Mouse (Mus musculus): ENCODE results near the gene Sema3f. TPM values are rescaled to one million over a fixed set of nuclear protein-coding genes. Genes with fewer than 3 reads are reported as not detected.
A peak's percentile ranks its signal among the peaks of the same experiment; 100 is the strongest.

Sema3f gene
- total RNA-seq, 2 experiments from 2014 or later: 13.1 to 13.9 TPM

DNA sequence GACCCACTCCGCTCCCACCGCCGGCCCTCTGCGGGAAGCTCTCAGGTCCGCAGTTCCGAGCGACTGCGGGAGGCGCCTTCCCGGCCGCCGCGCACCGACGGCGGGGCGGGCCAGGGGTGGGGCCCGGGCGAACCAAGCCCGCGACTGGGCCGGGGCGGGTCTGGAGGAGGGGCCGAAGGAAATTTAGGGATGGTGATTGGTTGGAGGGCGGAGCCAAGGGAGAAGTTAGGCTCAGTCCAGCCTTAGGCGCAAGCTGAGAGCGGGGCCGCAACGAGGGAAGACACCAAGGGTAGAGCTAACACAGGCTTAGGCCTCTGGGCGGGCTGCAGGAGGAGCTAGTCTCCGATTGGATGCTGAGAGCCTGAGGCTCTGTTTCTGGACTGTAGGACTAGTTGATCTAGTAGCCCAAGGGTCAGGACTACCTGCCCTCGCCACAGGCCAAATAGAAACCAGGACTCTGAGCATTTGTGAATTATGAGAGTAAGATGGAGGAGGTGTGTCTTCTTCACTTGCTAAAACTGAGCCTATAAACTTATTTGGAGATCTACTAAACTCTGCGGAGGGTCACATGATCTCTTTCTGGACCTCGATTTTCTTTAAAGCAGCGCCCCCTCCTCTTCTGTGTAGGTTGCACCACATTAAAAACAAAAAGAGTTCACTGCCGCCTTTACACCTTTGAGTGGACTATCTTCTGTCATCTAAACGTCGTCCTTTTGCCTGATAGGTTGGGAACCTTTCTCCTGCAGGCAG, 74.8 kb downstream of the Sema3f start, which contains the start of gene Gnai2:
Gene Gnai2, minus strand, starts transcription at position 89 of the 750 bp plus-strand sequence.
- peak; percentile 93 for DNase-seq (ENCODE audit: low spot score in 2 of 2)

DNA sequence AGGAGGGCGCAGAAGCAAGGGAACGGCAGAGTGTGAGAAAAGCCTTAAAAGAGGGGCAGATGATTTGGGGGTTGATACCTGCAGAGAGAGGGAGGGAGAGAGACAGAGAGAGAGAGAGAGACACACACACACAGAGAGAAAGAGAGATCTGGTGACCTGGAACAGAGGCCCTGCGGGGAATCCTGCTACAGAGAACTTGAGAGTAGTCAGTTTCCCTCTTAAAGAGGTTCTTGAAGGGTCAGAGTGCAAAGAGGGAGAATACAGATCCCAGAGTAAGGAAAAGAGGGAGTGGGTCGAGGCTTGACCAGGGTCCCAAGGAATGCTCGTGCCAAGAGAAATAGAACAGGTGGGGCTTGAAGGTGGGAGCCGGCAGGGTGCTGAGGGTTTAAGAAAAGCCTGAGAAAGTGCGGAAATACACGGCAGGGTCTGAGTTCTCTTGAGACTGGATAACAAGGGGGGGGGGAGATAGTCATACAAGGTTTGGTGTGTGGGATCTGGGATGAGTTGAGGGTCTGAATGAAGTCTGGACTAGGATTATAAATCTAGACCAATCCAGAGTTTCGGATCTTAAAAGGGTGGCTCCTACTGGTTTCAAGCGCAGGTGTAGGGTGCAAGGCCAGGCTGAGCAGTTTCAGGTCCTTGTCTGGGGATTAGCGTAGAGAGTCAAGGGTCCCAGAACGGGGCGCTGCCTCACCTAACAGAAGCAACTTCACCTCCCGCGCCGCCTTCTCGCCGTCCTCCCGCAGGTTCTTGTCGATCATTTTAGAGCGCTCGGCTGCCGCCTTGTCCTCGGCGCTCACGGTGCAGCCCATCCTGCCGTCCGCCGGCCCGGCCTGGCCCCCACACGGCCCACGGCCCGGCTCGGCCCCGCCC, 75.6 kb downstream of the Sema3f start:
- no peak for DNase-seq (ENCODE audit: low spot score in 2 of 2)

DNA sequence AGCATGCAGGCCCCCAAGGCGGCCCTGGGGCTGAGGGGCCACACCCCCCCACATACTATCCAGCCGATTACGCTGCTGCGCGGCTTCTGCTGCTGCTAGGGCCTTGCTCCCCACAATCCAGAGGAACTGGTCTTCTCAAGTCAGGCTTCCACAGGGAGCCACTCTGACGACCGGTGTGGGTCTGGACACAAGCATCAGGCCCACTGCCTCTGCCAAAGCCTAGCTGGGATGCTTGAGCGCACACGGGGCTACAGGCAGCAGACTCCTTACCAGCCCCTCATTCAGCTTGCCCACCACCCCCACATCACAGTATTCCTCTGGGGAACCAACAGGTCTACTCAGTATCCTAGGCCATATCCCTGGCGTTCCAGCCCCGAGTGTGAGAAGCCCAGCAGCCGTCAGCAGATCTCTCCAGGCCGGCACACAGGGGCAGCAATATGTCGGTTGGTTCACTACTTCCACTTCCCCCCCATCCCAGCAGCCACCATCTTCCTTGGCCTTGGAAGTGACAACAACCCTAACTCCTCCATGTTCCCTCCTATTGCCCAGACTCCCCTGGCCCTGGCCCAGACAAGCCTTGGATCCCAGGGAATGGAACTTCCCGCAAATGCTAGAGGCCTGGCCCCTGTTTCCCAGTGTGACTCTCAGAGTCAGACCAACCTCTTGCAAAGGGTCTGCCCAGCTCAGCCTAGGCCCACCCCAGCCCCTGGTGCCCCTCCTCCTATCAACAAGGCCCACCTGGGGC, 76.4 kb downstream of the Sema3f start:
- peak in 1 of 2 experiments; percentile 33 for DNase-seq (ENCODE audit: low spot score in 2 of 2)

DNA sequence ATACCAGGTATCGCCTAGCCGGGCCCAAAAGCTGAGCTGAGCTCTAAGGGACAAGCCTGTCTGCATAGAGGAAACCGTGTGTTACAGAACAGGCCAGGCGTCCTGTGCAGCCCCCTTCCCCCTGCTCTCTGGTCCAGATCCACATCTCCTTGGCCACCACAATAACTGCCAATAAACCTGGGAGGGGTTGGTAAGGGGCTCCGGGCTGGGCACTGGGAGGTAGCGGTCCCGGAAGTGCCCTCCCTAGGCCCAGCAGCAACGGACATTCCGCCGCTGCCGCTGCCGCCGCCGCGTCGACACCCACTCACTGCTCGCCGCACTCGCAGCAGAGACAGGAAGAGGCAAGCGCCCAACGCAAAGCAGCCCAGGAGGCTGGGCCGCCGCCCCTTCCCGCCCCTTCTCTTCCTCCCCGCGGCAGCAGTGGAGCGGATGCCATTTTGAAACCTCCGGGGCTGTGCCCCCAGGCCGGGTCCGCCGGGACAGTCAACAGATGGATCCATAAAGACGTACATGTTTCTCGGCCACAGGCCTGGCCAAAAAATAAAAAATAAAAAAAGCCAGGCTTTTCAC, 77.1 kb downstream of the Sema3f start:
- DNase-seq (ENCODE audit: low spot score in 2 of 2): peak; percentile 69 to 81

DNA sequence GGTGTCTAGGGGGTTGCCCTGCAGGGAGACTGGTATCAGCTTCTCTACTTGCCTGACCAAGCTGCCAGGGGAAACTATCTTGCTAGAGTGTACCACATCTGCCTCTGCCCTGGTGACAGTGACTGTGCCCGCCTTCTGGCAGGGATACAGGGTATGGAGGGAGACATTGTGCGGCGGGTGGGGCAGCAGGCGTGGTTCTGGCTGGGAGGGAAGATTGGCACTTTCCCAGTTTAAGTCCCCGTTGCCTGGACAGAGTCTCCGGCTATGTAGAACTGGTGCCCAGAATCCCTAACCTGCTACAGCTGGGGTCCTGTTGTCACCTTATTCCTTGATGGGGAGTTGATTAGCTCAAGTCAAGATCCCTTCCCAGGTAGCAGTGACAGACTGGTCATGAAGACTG, 77.8 kb downstream of the Sema3f start:
- DNase-seq (ENCODE audit: low spot score in 2 of 2): peak; percentile 40 to 45

DNA sequence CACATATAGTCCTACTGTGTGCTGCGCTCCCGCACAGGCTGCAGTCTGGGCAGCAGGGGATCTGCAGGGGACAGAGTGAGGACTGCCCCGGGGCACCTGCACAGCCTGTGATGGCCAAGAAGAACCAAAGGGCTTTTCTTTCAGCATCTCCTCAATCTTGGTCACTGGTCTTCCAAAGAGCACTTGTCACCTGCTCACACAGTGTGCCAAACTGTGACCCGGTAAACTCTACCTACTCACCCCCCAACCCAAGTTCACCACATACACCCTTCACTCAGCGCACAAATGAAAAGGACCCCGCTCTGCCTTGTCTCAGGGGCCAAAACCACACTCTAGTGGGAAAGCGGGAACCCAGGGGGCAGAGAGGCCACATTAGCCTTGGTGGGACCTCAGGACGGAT, 78.4 kb downstream of the Sema3f start:
- no peak for DNase-seq (ENCODE audit: low spot score in 2 of 2)

Other genes with a start within 250 kb of the Sema3f start
- gene Tmem115, start 176.5 kb downstream of the Sema3f start, total RNA-seq (2021): 10 to 100 TPM; 36.0 to 38.5 TPM
- gene Cyb561d2, start 168.3 kb downstream of the Sema3f start, total RNA-seq (2021): 10 to 100 TPM; 14.3 to 16.2 TPM
- 10 to 100 TPM; 42.2 to 43.6 TPM for gene Nprl2, start 168.2 kb downstream of the Sema3f start, total RNA-seq (2021)
- gene Zmynd10, start 163.2 kb downstream of the Sema3f start, total RNA-seq (2021): 1 to 10 TPM; 6.1 to 7.2 TPM
- 10 to 100 TPM; 19.5 to 20.3 TPM for gene Rassf1, start 158.9 kb downstream of the Sema3f start, total RNA-seq (2021)
- 100 to 1,000 TPM; 104 to 108 TPM for gene Tusc2, start 147.2 kb downstream of the Sema3f start, total RNA-seq (2021)
- 10 to 100 TPM; 13.0 to 15.5 TPM for gene Hyal2, start 142.5 kb downstream of the Sema3f start, total RNA-seq (2021)
- 1 to 10 TPM; 6.3 to 7.2 TPM for gene Hyal1, start 133.5 kb downstream of the Sema3f start, total RNA-seq (2021)
- gene Naa80, start 131.6 kb downstream of the Sema3f start, total RNA-seq (2021): 10 to 100 TPM; 10.1 to 13.4 TPM
- gene Hyal3, start 129.7 kb downstream of the Sema3f start, total RNA-seq (2021): 1 to 10 TPM; 1.6 TPM
- gene Ifrd2, start 122.8 kb downstream of the Sema3f start, total RNA-seq (2021): 10 to 100 TPM; 11.3 to 11.9 TPM
- gene Sema3b, start 101.2 kb downstream of the Sema3f start, total RNA-seq (2021): 1 to 10 TPM; 3.5 to 4.5 TPM
- 100 to 1,000 TPM; 222 to 239 TPM for gene Gnai2, start 75.1 kb downstream of the Sema3f start, total RNA-seq (2021)
- 10 to 100 TPM; 66.6 to 84.4 TPM for gene Slc38a3, start 40.9 kb downstream of the Sema3f start, total RNA-seq (2021)
- under 1 TPM; 0.35 to 0.73 TPM for gene Gnat1, start 30.8 kb downstream of the Sema3f start, total RNA-seq (2021)
- gene Rbm5, start 60.5 kb upstream of the Sema3f start, total RNA-seq (2021): 100 to 1,000 TPM; 120 to 133 TPM
- 10 to 100 TPM; 54.0 to 57.3 TPM for gene Rbm6, start 162.8 kb upstream of the Sema3f start, total RNA-seq (2021)
- 10 to 100 TPM; 27.1 to 28.1 TPM for gene Mon1a, start 177.7 kb upstream of the Sema3f start, total RNA-seq (2021)
- gene Mst1r, start 196.4 kb upstream of the Sema3f start, total RNA-seq (2021): 1 to 10 TPM in 1 of 2 experiments, under 1 TPM in 1; 0.89 to 1.2 TPM
- not detected for gene Actl11, start 218.0 kb upstream of the Sema3f start, total RNA-seq (2021)
- 100 to 1,000 TPM; 322 to 377 TPM for gene Camkv, start 225.2 kb upstream of the Sema3f start, total RNA-seq (2021)
- gene Traip, start 239.7 kb upstream of the Sema3f start, total RNA-seq (2021): 1 to 10 TPM; 7.5 to 9.1 TPM

All from left cerebral cortex, adult 18-20 months (tissue).